Mouse (Mus musculus): ENCODE results near the gene Tmod1.
A peak's percentile ranks its signal among the peaks of the same experiment; 100 is the strongest.

The Tmod1 gene

GRCm38 (mm10) chr4:46131791-46132190, 93.1 kb downstream of the Tmod1 start:
- no peak for DNase-seq (ENCODE audit: low spot score in 2 of 2)

GRCm38 (mm10) chr4:46137629-46138286, 99.0 kb downstream of the Tmod1 start:
- no peak for DNase-seq (ENCODE audit: low spot score in 2 of 2)

- DNase-seq (ENCODE audit: low spot score in 2 of 2), result peak; percentile 90 to 92
Observed at GRCm38 (mm10) chr4:46138287-46139222, 99.8 kb downstream of the Tmod1 start, which contains the start of the genes Ncbp1 and Tstd2. Ncbp1 (plus strand) TSS chr4:46138613. Tstd2 (minus strand) TSS chr4:46138694.

- no peak for DNase-seq (ENCODE audit: low spot score in 2 of 2)
Observed at GRCm38 (mm10) chr4:46144323-46144722, 105.6 kb downstream of the Tmod1 start.

GRCm38 (mm10) chr4:46146881-46147280, 108.1 kb downstream of the Tmod1 start:
- DNase-seq (ENCODE audit: low spot score in 2 of 2), result no peak

GRCm38 (mm10) chr4:46151903-46152544, 113.3 kb downstream of the Tmod1 start:
- no peak for DNase-seq (ENCODE audit: low spot score in 2 of 2)

GRCm38 (mm10) chr4:46164027-46164426, 125.3 kb downstream of the Tmod1 start:
- no peak for DNase-seq (ENCODE audit: low spot score in 2 of 2)

All from heart, adult 9 months (tissue).